12 mouse cellular contexts compared by ENCODE assay signal in the genomic region with DNA sequence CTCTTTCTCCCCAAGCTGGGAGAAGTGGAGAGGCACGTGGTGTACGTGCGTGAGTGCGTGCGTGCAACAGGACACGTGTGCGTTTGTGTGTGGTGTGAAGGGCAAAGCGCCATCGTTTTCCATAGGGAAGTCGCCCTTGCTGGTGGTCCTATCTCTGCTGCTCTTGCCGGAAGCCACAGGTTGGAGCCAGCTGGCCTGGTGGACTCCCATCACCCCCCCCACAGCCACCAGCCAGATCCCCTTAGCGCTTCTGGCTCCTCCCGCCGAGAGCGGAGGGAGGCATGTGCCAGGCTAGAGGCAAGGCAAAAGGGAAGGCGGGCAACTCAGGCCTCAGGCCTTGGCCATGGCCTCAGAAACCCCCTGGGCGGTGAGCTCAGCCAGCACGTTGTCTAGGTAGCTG. TPM values are rescaled to one million over a fixed set of nuclear protein-coding genes. Genes with fewer than 3 reads are reported as not detected.
A peak's percentile ranks its signal among the peaks of the same experiment; 100 is the strongest.
DNase-seq lines count a peak whose midpoint lies in the region; ATAC-seq and TF ChIP-seq lines count a peak whose summit lies in the region.
"Had no signal": no experiment of that assay in that cellular context is flagged by ENCODE, and none has a peak within 500 bp of the region (broad histone marks: within the 10 kb centered on the region; RNA-seq: fewer than 3 reads in every experiment).

No protein-coding gene starts in this region.

- H3K9ac ChIP-seq in forebrain, embryonic 13.5 days, result no peak overlapping the region
- no peak overlapping the region for H3K9ac ChIP-seq in limb, embryonic 13.5 days

- 82% methylated on average over 18 of the region's 18 CpGs for WGBS in forebrain, embryonic 13.5 days
- WGBS in limb, embryonic 13.5 days, result 82% methylated on average over 18 of the region's 18 CpGs

- H3K4me2 ChIP-seq in forebrain, embryonic 13.5 days, result peak overlapping the region; percentile 49
- H3K4me2 ChIP-seq in limb, embryonic 13.5 days (replicated peaks), result peak overlapping the region; percentile 55; the same call in 1 of the 2 replicates

- ATAC-seq in forebrain, embryonic 13.5 days, result no peak
- no peak for ATAC-seq in limb, embryonic 13.5 days (ENCODE audit: low FRiP score, low read depth)
- ATAC-seq in cerebellum, adult (ENCODE audit: insufficient number of reproducible peaks, low FRiP score, low TSS enrichment), result no peak

- no peaks in the 10 kb centered on the region for H3K9me3 ChIP-seq in forebrain, embryonic 13.5 days (replicated peaks)
- no peaks in the 10 kb centered on the region; the same call in 1 of the 2 replicates for H3K9me3 ChIP-seq in limb, embryonic 13.5 days

- TF ChIP-seq CTCF in left cerebral cortex, adult 2 months (IDR thresholded peaks at IDR 0.05), result no peak

- intact Hi-C loops in left cerebral cortex, adult 2 months (cut with DNase I), result loop anchor here (1.0 kb wide), 1 partner anchor 29 kb away; no protein-coding TSS in a partner anchor

- H3K27me3 ChIP-seq in forebrain, embryonic 13.5 days, result peaks cover 39% of the 10 kb centered on the region
- H3K27me3 ChIP-seq in limb, embryonic 13.5 days, result peaks cover 53% of the 10 kb centered on the region
- H3K27me3 ChIP-seq: CH12.LX had no signal

- H3K36me3 ChIP-seq in forebrain, embryonic 13.5 days (ENCODE audit: poor library complexity, severe bottlenecking), result peaks cover 21% of the 10 kb centered on the region
- no peaks in the 10 kb centered on the region; the same call in 1 of the 2 replicates for H3K36me3 ChIP-seq in limb, embryonic 13.5 days

- H3K27ac ChIP-seq in left cerebral cortex, adult 2 months, result peak overlapping the region; percentile 88
- peak overlapping the region; percentile 51; the same call in 1 of the 2 replicates for H3K27ac ChIP-seq in forebrain, embryonic 13.5 days
- no peak overlapping the region for H3K27ac ChIP-seq in limb, embryonic 13.5 days

- DNase-seq in left cerebral cortex, adult 2 months (ENCODE audit: extremely low spot score in 1 of 2, low spot score in 2 of 2), result peak in 1 of 2 experiments; percentile 30
- DNase-seq in left cerebral cortex, adult 8-10 months (ENCODE audit: low spot score in 2 of 2), result no peak
- DNase-seq in brain, adult 2 months (ENCODE audit: low read depth, low spot score), result peak; percentile 44
- DNase-seq in thymus, postnatal 25 days, result no peak
- DNase-seq in MN1 (ENCODE audit: low spot score), result no peak

- no peak overlapping the region for H3K4me3 ChIP-seq in left cerebral cortex, adult 2 months
- H3K4me3 ChIP-seq in forebrain, embryonic 13.5 days, result no peak overlapping the region
- H3K4me3 ChIP-seq in limb, embryonic 13.5 days, result no peak overlapping the region

- H3K4me1 ChIP-seq in forebrain, embryonic 13.5 days, result peaks cover 27% of the 10 kb centered on the region
- H3K4me1 ChIP-seq in limb, embryonic 13.5 days, result peaks cover 27% of the 10 kb centered on the region

RNA-seq across cellular contexts. Expression of gene Dtx1, which starts 30.8 kb away (rescaled TPM):
- total RNA-seq in left cerebral cortex, adult 2 months (2021), result 10 to 100 TPM; 74.5 to 76.9 TPM
- total RNA-seq in left cerebral cortex, adult 8-10 months (2022), result 10 to 100 TPM; 64.7 to 71.7 (median 69.7) TPM
- 17.9 and 18.1 TPM in 2 replicates for polyA plus RNA-seq in forebrain, embryonic 13.5 days (2015; fragmentation: Nextera tagmentation; extraction: Ambion mirVana)
- polyA plus RNA-seq in limb, embryonic 13.5 days (2015; fragmentation: Nextera tagmentation; extraction: Ambion mirVana), result 5.1 and 5.6 TPM in 2 replicates

RNA-seq across cellular contexts. Expression of gene Rasal1, which starts 32.3 kb away (rescaled TPM):
- 10 to 100 TPM; 85.3 TPM for total RNA-seq in left cerebral cortex, adult 2 months (2021)
- total RNA-seq in left cerebral cortex, adult 8-10 months (2022), result 10 to 100 TPM; 68.8 to 89.5 (median 83.1) TPM
- 0.27 and 0.79 TPM in 2 replicates for polyA plus RNA-seq in forebrain, embryonic 13.5 days (2015; fragmentation: Nextera tagmentation; extraction: Ambion mirVana)
- 0.70 and 0.78 TPM in 2 replicates for polyA plus RNA-seq in limb, embryonic 13.5 days (2015; fragmentation: Nextera tagmentation; extraction: Ambion mirVana)

RNA-seq across cellular contexts. Expression of gene Cfap73, which starts 46.9 kb away (rescaled TPM):
- total RNA-seq in left cerebral cortex, adult 2 months (2021), result under 1 TPM in 1 of 2 experiments, not detected in 1; 0.52 TPM
- total RNA-seq in left cerebral cortex, adult 8-10 months (2022), result under 1 TPM in 2 of 4 experiments, not detected in 2; 0.55 to 0.58 TPM
- 0.65 TPM in 1 of 2 replicates, not detected in the other for polyA plus RNA-seq in forebrain, embryonic 13.5 days (2015; fragmentation: Nextera tagmentation; extraction: Ambion mirVana)
- polyA plus RNA-seq in limb, embryonic 13.5 days (2015; fragmentation: Nextera tagmentation; extraction: Ambion mirVana), result not detected in 2 replicates
- total RNA-seq: CH12.LX; monocyte, adult 5-6 weeks had no signal
- polyA plus RNA-seq: heart, embryonic 16.5 days; large intestine, adult 2 months had no signal
